Mouse (Mus musculus) retina, postnatal 7 days (tissue): ENCODE measurements at regions not wholly inside any gene's neighbourhood (a gene's known extent, or its start where the extent isn't known, plus 50 kb on each side); places are given as distances from the start of the nearest gene placed in this dataset.

Source experiments
- DNase-seq: peaks from one replicate; pipeline ENCODE4 v3.0.0-alpha.2; 2012; ENCODE audit warnings: low read depth, low spot score

- DNase-seq, result no peak
These were observed 273.6 kb downstream of the Gm11361 start for GRCm38 (mm10) chr13:28530947-28531346.

- no peak for DNase-seq
These were observed 271.7 kb downstream of the Gm11361 start for GRCm38 (mm10) chr13:28528898-28529511.

- no peak for DNase-seq
These were observed 269.0 kb downstream of the Gm11361 start for GRCm38 (mm10) chr13:28526299-28526698.

GRCm38 (mm10) chr13:28524411-28524810, 267.1 kb downstream of the Gm11361 start:
- DNase-seq, result no peak

- no peak for DNase-seq
These were observed 262.8 kb downstream of the Gm11361 start for GRCm38 (mm10) chr13:28520127-28520482.

GRCm38 (mm10) chr13:28519383-28520126, 262.2 kb downstream of the Gm11361 start:
- DNase-seq, result no peak

- no peak for DNase-seq
These were observed 259.8 kb downstream of the Gm11361 start for GRCm38 (mm10) chr13:28517161-28517560.

- DNase-seq, result no peak
These were observed 259.3 kb downstream of the Gm11361 start for GRCm38 (mm10) chr13:28516636-28517035.

GRCm38 (mm10) chr13:28514245-28514644, 256.9 kb downstream of the Gm11361 start:
- no peak for DNase-seq

- DNase-seq, result no peak
These were observed 256.0 kb downstream of the Gm11361 start for GRCm38 (mm10) chr13:28513336-28513735.

- no peak for DNase-seq
These were observed 255.4 kb downstream of the Gm11361 start for GRCm38 (mm10) chr13:28512573-28513334.

- no peak for DNase-seq
These were observed 250.9 kb downstream of the Gm11361 start for GRCm38 (mm10) chr13:28508184-28508583.

GRCm38 (mm10) chr13:28507783-28508182, 250.5 kb downstream of the Gm11361 start:
- no peak for DNase-seq

- no peak for DNase-seq
These were observed 247.0 kb downstream of the Gm11361 start for GRCm38 (mm10) chr13:28504340-28504739.

- no peak for DNase-seq
These were observed 244.8 kb downstream of the Gm11361 start for GRCm38 (mm10) chr13:28502171-28502570.

- no peak for DNase-seq
These were observed 243.4 kb downstream of the Gm11361 start for GRCm38 (mm10) chr13:28500697-28501096.

- no peak for DNase-seq
These were observed 240.2 kb downstream of the Gm11361 start for GRCm38 (mm10) chr13:28497483-28497882.

GRCm38 (mm10) chr13:28492015-28492414, 234.7 kb downstream of the Gm11361 start:
- DNase-seq, result no peak

- DNase-seq, result no peak
These were observed 226.4 kb downstream of the Gm11361 start for GRCm38 (mm10) chr13:28483727-28484126.

GRCm38 (mm10) chr13:28481224-28481965, 224.1 kb downstream of the Gm11361 start:
- DNase-seq, result no peak

GRCm38 (mm10) chr13:28466151-28466550, 208.8 kb downstream of the Gm11361 start:
- no peak for DNase-seq
